Mouse (Mus musculus): ENCODE data around the gene Mtf1.

The Mtf1 gene

GRCm38 (mm10) chr4:124850933-124851658 lies 49.2 kb downstream of the Mtf1 start, which contains the start of gene 1110065P20Rik:
Gene 1110065P20Rik (minus strand): TSS chr4:124851196.
- DNase-seq (ENCODE audit: low spot score in 2 of 2) = peak in 1 of 2 experiments; percentile 71

GRCm38 (mm10) chr4:124856294-124856693 lies 54.4 kb downstream of the Mtf1 start:
- DNase-seq (ENCODE audit: low spot score in 2 of 2) = peak in 1 of 2 experiments; percentile 47

GRCm38 (mm10) chr4:124858370-124858769 lies 56.5 kb downstream of the Mtf1 start:
- DNase-seq (ENCODE audit: low spot score in 2 of 2) = no peak

GRCm38 (mm10) chr4:124860446-124860845 lies 58.5 kb downstream of the Mtf1 start:
- no peak for DNase-seq (ENCODE audit: low spot score in 2 of 2)

GRCm38 (mm10) chr4:124861283-124862188 lies 59.6 kb downstream of the Mtf1 start, which contains the start of gene Maneal:
Gene Maneal (minus strand): TSS chr4:124862171.
- no peak for DNase-seq (ENCODE audit: low spot score in 2 of 2)

GRCm38 (mm10) chr4:124872719-124873118 lies 70.8 kb downstream of the Mtf1 start:
- DNase-seq (ENCODE audit: low spot score in 2 of 2) = no peak

- DNase-seq (ENCODE audit: low spot score in 2 of 2) = no peak
These were observed 78.7 kb downstream of the Mtf1 start, which contains the start of gene Epha10 for GRCm38 (mm10) chr4:124880599-124880998. Gene Epha10 (plus strand): TSS chr4:124880899.

GRCm38 (mm10) chr4:124881341-124881908 lies 79.5 kb downstream of the Mtf1 start:
- DNase-seq (ENCODE audit: low spot score in 2 of 2) = peak; percentile 67 to 82

GRCm38 (mm10) chr4:124882151-124882729 lies 80.3 kb downstream of the Mtf1 start:
- DNase-seq (ENCODE audit: low spot score in 2 of 2) = no peak

- peak in 1 of 2 experiments; percentile 57 for DNase-seq (ENCODE audit: low spot score in 2 of 2)
These were observed 86.8 kb downstream of the Mtf1 start for GRCm38 (mm10) chr4:124888702-124889101.

- DNase-seq (ENCODE audit: low spot score in 2 of 2) = no peak
These were observed 88.0 kb downstream of the Mtf1 start for GRCm38 (mm10) chr4:124889935-124890334.

- DNase-seq (ENCODE audit: low spot score in 2 of 2) = peak in 1 of 2 experiments; percentile 43
These were observed 88.9 kb downstream of the Mtf1 start for GRCm38 (mm10) chr4:124890831-124891230.

GRCm38 (mm10) chr4:124893769-124894168 lies 91.9 kb downstream of the Mtf1 start:
- DNase-seq (ENCODE audit: low spot score in 2 of 2) = no peak

- DNase-seq (ENCODE audit: low spot score in 2 of 2) = peak in 1 of 2 experiments; percentile 70
These were observed 92.9 kb downstream of the Mtf1 start for GRCm38 (mm10) chr4:124894508-124895428.

- no peak for DNase-seq (ENCODE audit: low spot score in 2 of 2)
These were observed 96.5 kb downstream of the Mtf1 start for GRCm38 (mm10) chr4:124898428-124898827.

All from left cerebral cortex, adult 9 months (tissue).